Mouse (Mus musculus) kidney, postnatal 0 days (tissue): ENCODE data around the gene Palm3. TPM values are rescaled to one million over a fixed set of nuclear protein-coding genes. Genes with fewer than 3 reads are reported as not detected.

Source experiments
- ATAC-seq: fragments of 200-750 bp; cut with Nextera tagmentation; replicated peaks from 2 replicates; pipeline ENCODE4 v1.8.0; 2017; ENCODE audit warnings: low read depth, moderate number of reproducible peaks, moderate TSS enrichment, moderate library complexity; ENCODE audit not compliant: low FRiP score
- DNase-seq: peaks from one replicate; pipeline ENCODE4 v3.0.0-alpha.2; 2016; ENCODE audit warnings: low spot score
- H3K27ac ChIP-seq: fragments of 300-500 bp; sonication (generic); 2 replicates; pipeline ENCODE4 v1.5.1; 2014; ENCODE audit warnings: mild to moderate bottlenecking
- H3K27me3 ChIP-seq: fragments of 300-500 bp; sonication (generic); 2 replicates; pipeline ENCODE4 v1.6.1; 2014; ENCODE audit warnings: low read length, mixed read lengths; ENCODE audit not compliant: insufficient read depth
- H3K36me3 ChIP-seq: fragments of 300-500 bp; sonication (generic); 2 replicates; pipeline ENCODE4 v1.6.1; 2014; ENCODE audit warnings: low read length, mixed read lengths; ENCODE audit not compliant: insufficient read depth
- H3K4me1 ChIP-seq: fragments of 300-500 bp; sonication (generic); replicated peaks from 2 replicates; pipeline ENCODE4 v1.6.1; 2014; ENCODE audit warnings: antibody characterized with exemption, low read length, mixed read lengths; ENCODE audit not compliant: insufficient read depth
- H3K4me2 ChIP-seq: fragments of 300-500 bp; sonication (generic); 2 replicates; pipeline ENCODE4 v1.6.1; 2014; ENCODE audit warnings: mild to moderate bottlenecking, low read length, moderate library complexity, mixed read lengths
- H3K4me3 ChIP-seq: fragments of 300-500 bp; sonication (generic); replicated peaks from 2 replicates; pipeline ENCODE4 v1.5.1; 2014; ENCODE audit warnings: low read depth, low read length
- H3K9ac ChIP-seq: fragments of 300-500 bp; sonication (generic); 2 replicates; pipeline ENCODE4 v1.6.1; 2014; ENCODE audit warnings: low read depth, low read length
- H3K9me3 ChIP-seq: fragments of 300-500 bp; sonication (generic); replicated peaks from 2 replicates; pipeline ENCODE4 v1.6.1; 2016; ENCODE audit warnings: low read length, inconsistent platforms, mixed read lengths
- CTCF ChIP-seq: IDR thresholded peaks from 2 replicates; pipeline ENCODE4 v1.5.1; 2016; ENCODE audit warnings: antibody characterized with exemption, low read depth, mild to moderate bottlenecking, moderate library complexity
- WGBS: fragments of 180-500 bp; shearing (Covaris S2); extraction: QIAGEN DNeasy Blood & Tissue Kit; methylation state at CpG from one replicate; pipeline ENCODE4 v1.1.7; 2014; 5-methylcytosine and 5-hydroxymethylcytosine counted together
- polyA plus RNA-seq: library from polyadenylated mRNA; unstranded; fragments of >200 nt; fragmentation: Nextera tagmentation; extraction: Ambion mirVana; gene quantifications from 2 replicates; pipeline ENCODE4 v1.2.1, GENCODE M21; 2015

Palm3 gene
- polyA plus RNA-seq, 1 experiment from 2014 or later = 12.7 TPM

DNA sequence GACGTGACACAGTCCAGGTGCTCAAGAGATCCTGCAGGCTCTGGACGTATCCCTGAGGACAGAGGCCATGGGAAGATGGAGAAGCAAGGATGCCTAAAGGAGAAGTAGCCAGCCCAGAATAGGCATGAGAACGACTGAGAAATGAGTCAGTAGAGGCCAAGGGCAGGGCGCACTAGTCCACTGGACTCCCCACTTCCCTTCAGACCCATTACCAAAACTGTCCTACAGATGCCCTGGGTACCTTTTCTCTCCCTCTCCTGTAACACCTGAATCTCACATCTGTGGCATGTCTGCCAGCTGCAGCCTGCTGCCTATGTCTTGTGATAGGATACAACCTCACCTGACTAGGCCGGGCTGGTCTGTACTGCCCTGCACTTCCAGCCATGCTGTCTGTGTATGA lies 49.0 kb downstream of the Palm3 start:
- peaks cover 38% of the 10 kb centered on the region for H3K4me1 ChIP-seq
- no peak for DNase-seq
- 82% methylated on average over 5 of the region's 5 CpGs for WGBS
- no peak overlapping the region for H3K4me3 ChIP-seq
- H3K27me3 ChIP-seq = no peaks in the 10 kb centered on the region
- no peak overlapping the region for H3K27ac ChIP-seq
- no peak overlapping the region for H3K9ac ChIP-seq
- TF ChIP-seq CTCF = no peak
- H3K36me3 ChIP-seq = no peaks in the 10 kb centered on the region
- no peaks in the 10 kb centered on the region for H3K9me3 ChIP-seq
- no peak overlapping the region for H3K4me2 ChIP-seq
- no peak for ATAC-seq

- Histone ChIP-seq H3K27me3 (no peaks in the 10 kb centered on the region), H3K27ac (no peak overlapping the region), H3K4me2 (no peak overlapping the region), H3K4me1 (peaks cover 38% of the 10 kb centered on the region), H3K9ac (no peak overlapping the region), H3K36me3 (no peaks in the 10 kb centered on the region), H3K4me3 (no peak overlapping the region), H3K9me3 (no peaks in the 10 kb centered on the region)
- WGBS = 88% methylated on average over 2 of the region's 2 CpGs
- no peak for TF ChIP-seq CTCF
- no peak for DNase-seq
- ATAC-seq = no peak
Measured at GRCm38 (mm10) chr8:84070667-84071066, 49.4 kb downstream of the Palm3 start.

- Histone ChIP-seq H3K27me3 (no peaks in the 10 kb centered on the region), H3K4me1 (peaks cover 38% of the 10 kb centered on the region), H3K36me3 (no peaks in the 10 kb centered on the region), H3K9ac (no peak overlapping the region), H3K4me3 (no peak overlapping the region), H3K4me2 (no peak overlapping the region), H3K9me3 (no peaks in the 10 kb centered on the region), H3K27ac (peak overlapping the region; percentile 13; the same call in 1 of the 2 replicates)
- 53% methylated on average over 3 of the region's 3 CpGs for WGBS
- ATAC-seq (peak; percentile 30), DNase-seq (peak; percentile 71)
- TF ChIP-seq CTCF = no peak
Measured at GRCm38 (mm10) chr8:84071921-84072320, 50.6 kb downstream of the Palm3 start.

DNA sequence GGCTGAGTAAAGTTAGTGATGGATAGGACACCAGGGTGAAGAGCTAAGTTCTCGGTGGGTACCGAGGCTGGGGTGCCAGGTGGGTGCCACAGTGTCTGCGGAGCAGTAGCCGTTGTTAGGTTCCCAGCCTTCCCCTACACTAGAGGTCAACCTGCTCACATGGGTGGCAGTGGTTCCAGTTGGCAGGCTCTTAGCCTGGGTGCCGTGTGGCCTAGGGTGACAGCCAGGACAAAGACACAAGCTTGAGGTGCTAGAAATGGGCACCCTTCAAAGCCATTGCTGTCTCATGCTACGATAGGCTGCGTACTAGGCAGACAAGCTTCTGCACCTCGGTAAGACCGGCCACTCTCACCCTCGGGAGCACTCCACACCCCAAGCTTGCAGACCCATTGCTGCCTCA lies 51.0 kb downstream of the Palm3 start:
- H3K9ac ChIP-seq = no peak overlapping the region
- H3K36me3 ChIP-seq = no peaks in the 10 kb centered on the region; the same call in 1 of the 2 replicates
- no peaks in the 10 kb centered on the region for H3K27me3 ChIP-seq
- no peak overlapping the region for H3K4me2 ChIP-seq
- ATAC-seq (no peak), DNase-seq (no peak)
- 86% methylated on average over 10 of the region's 10 CpGs for WGBS
- no peak for TF ChIP-seq CTCF
- no peak overlapping the region for H3K4me3 ChIP-seq
- no peaks in the 10 kb centered on the region for H3K9me3 ChIP-seq
- H3K27ac ChIP-seq = peak overlapping the region; percentile 34; the same call in 1 of the 2 replicates
- H3K4me1 ChIP-seq = peaks cover 38% of the 10 kb centered on the region

DNA sequence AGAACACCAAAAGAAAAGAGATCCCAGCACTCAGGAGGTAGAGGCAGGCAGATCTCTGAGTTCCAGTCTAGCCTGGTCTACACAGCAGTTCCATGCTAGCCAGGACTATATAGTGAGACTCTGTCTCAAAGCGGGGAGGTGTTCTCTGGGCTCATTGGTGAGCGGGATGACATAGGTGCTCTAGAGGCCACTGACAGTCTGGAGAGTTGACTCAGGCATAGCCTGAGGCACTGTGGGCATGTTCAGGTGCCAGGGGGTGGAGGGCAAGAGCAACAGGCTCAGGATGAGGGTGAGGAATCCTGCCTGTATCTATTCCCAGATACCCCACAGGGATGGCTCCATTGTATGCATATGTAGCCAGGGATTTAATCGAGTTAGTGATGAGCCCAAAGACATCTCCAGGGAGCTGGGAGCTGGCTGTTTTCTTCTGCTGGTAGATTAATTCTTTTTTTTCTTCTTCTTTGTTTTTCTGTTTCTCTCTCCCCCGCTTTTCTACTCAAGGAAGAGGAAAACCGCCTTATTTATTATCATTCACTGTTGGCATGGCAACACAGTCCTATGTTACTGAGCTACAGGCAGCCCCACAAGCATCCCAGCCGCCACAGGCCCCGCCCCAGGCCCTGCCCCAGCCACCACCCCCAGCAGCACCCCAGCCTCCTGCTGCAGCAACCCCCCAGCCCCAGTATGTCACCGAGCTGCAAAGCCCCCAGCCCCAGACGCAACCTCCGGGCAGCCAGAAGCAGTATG lies 52.1 kb downstream of the Palm3 start:
- 53% methylated on average over 9 of the region's 10 CpGs for WGBS
- ATAC-seq = no peak
- peak overlapping the region; percentile 34; the same call in 1 of the 2 replicates for H3K27ac ChIP-seq

GRCm38 (mm10) chr8:84076412-84076811 lies 55.1 kb downstream of the Palm3 start:
- H3K27ac ChIP-seq = no peak overlapping the region
- peaks cover 9% of the 10 kb centered on the region; the same call in 1 of the 2 replicates for H3K4me1 ChIP-seq
- no peaks in the 10 kb centered on the region for H3K27me3 ChIP-seq
- ATAC-seq (no peak), DNase-seq (no peak)
- H3K4me3 ChIP-seq = no peak overlapping the region
- 93% methylated on average over 1 of the region's 1 CpGs for WGBS
- no peak overlapping the region for H3K9ac ChIP-seq
- no peaks in the 10 kb centered on the region for H3K9me3 ChIP-seq
- peaks cover 17% of the 10 kb centered on the region for H3K36me3 ChIP-seq
- peak; percentile 21; the same call in 1 of the 2 replicates for TF ChIP-seq CTCF
- no peak overlapping the region for H3K4me2 ChIP-seq

More for the DNA sequence above, 52.1 kb downstream of the Palm3 start:
- peak; percentile 62 for DNase-seq
- H3K36me3 ChIP-seq = no peaks in the 10 kb centered on the region; the same call in 1 of the 2 replicates
- H3K4me1 ChIP-seq = peaks cover 29% of the 10 kb centered on the region
- no peak overlapping the region for H3K4me3 ChIP-seq
- no peak overlapping the region for H3K9ac ChIP-seq
- H3K4me2 ChIP-seq = no peak overlapping the region
- H3K27me3 ChIP-seq = no peaks in the 10 kb centered on the region
- TF ChIP-seq CTCF = no peak
- H3K9me3 ChIP-seq = no peaks in the 10 kb centered on the region
